Mouse (Mus musculus) kidney, adult 2 months (tissue): ENCODE results near the gene Spag17. TPM values are rescaled to one million over a fixed set of nuclear protein-coding genes. Genes with fewer than 3 reads are reported as not detected.

ENCODE experiments used
- DNase-seq: peaks from one replicate; pipeline ENCODE4 v3.0.0; 2021
- H3K27ac ChIP-seq: fragments of 200-500 bp; 2 replicates; pipeline ENCODE4 v1.5.1; 2012; ENCODE audit warnings: low read depth, low read length, control low read depth, inconsistent platforms; ENCODE audit not compliant: insufficient read depth
- H3K27me3 ChIP-seq: fragments of 200-500 bp; replicated peaks from 2 replicates; pipeline ENCODE4 v1.6.1; 2012; ENCODE audit warnings: mild to moderate bottlenecking, moderate library complexity, low read length, inconsistent platforms; ENCODE audit not compliant: control insufficient read depth, insufficient read depth
- H3K36me3 ChIP-seq: fragments of 200-500 bp; 2 replicates; pipeline ENCODE4 v1.6.1; 2012; ENCODE audit warnings: mild to moderate bottlenecking, moderate library complexity, low read length, inconsistent platforms; ENCODE audit not compliant: control insufficient read depth, insufficient read depth
- H3K4me1 ChIP-seq: fragments of 200-500 bp; 2 replicates; pipeline ENCODE4 v1.6.1; 2011; ENCODE audit warnings: low read length; ENCODE audit not compliant: control insufficient read depth, insufficient read depth
- H3K4me3 ChIP-seq: fragments of 200-500 bp; 2 replicates; pipeline ENCODE4 v1.5.1; 2011; ENCODE audit warnings: mild to moderate bottlenecking, low read depth, low read length, control low read depth; ENCODE audit not compliant: insufficient read depth
- CTCF ChIP-seq: fragments of 200-500 bp; conservative IDR thresholded peaks from 2 replicates; pipeline ENCODE4 v1.5.1; 2011; ENCODE audit warnings: low read depth, mild to moderate bottlenecking, control low read depth, low read length, moderate library complexity, mixed read lengths; ENCODE audit not compliant: insufficient read depth, insufficient read length
- POLR2A ChIP-seq: fragments of 200-500 bp; IDR thresholded peaks from one replicate; pipeline ENCODE4 v1.6.1; 2011; ENCODE audit warnings: low read depth, low read length, control low read depth
- WGBS: fragments of 180-500 bp; shearing (Covaris S2); methylation state at CpG from one replicate; pipeline ENCODE4 v1.1.7; 2018; 5-methylcytosine and 5-hydroxymethylcytosine counted together
- polyA plus RNA-seq: library from polyadenylated mRNA; depleted of rRNA; stranded (reverse); fragments of >200 nt; gene quantifications from 2 replicates; pipeline ENCODE4 v1.2.3, GENCODE M21; 2012

The Spag17 gene
- polyA plus RNA-seq, 1 experiment: 0.05 TPM

DNA sequence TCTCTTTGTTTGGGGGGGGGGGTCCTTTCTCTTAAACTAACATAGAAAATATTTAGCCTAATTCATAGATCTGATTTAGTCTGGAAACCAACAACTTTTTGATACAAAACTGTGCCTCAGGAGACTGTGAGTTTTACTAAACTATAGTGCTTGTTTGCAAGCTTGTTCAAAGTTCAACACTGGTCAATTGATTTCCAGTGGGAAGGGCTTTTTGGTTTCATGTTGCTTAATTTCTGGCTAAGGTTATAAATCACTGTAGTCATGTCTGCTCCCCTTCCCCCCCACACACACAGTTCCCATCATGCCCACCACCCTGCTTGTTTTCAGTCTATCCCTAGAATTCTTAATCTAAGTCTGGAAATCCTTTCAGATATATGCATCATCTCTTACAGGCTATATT lies 279.8 kb downstream of the Spag17 start:
- Histone ChIP-seq H3K27me3 (no peaks in the 10 kb centered on the region), H3K4me1 (no peaks in the 10 kb centered on the region; the same call in 1 of the 2 replicates), H3K36me3 (no peaks in the 10 kb centered on the region), H3K4me3 (no peak overlapping the region), H3K27ac (no peak overlapping the region; the same call in 1 of the 2 replicates)
- no peak for DNase-seq
- TF ChIP-seq POLR2A (no peak), CTCF (no peak)

GRCm38 (mm10) chr3:100176031-100176430 lies 290.8 kb downstream of the Spag17 start:
- no peak for DNase-seq
- peaks cover 19% of the 10 kb centered on the region for H3K36me3 ChIP-seq

DNA sequence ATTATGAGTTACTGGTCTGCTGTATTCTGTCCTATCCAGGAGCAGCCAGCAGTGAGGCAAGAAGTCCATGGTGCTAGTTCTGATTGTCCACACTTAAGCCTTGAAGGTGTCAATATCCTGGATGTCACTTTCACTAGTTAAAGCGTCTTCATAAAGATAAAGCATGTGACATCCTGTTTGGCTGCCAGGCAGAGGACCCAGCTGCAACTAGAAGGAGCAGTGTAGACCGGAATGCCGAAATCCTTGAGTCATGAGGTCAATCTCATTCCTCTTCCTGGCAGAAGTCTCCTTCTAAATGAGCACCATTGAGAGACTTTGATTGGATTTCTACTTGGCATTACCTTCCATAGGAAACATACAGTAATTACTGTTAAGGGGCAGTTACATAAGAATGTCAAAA lies 295.3 kb downstream of the Spag17 start:
- no peaks in the 10 kb centered on the region for H3K4me1 ChIP-seq
- TF ChIP-seq POLR2A (no peak), CTCF (no peak)
- H3K4me3 ChIP-seq: no peak overlapping the region
- 66% methylated on average over 3 of the region's 3 CpGs for WGBS
- peaks cover 14% of the 10 kb centered on the region for H3K36me3 ChIP-seq
- no peak overlapping the region for H3K27ac ChIP-seq
- H3K27me3 ChIP-seq: no peaks in the 10 kb centered on the region
- no peak for DNase-seq

More at GRCm38 (mm10) chr3:100176031-100176430, 290.8 kb downstream of the Spag17 start:
- TF ChIP-seq POLR2A (no peak), CTCF (no peak)
- Histone ChIP-seq H3K4me3 (no peak overlapping the region), H3K27ac (no peak overlapping the region), H3K27me3 (no peaks in the 10 kb centered on the region), H3K4me1 (no peaks in the 10 kb centered on the region)
- 93% methylated on average over 2 of the region's 2 CpGs for WGBS

DNA sequence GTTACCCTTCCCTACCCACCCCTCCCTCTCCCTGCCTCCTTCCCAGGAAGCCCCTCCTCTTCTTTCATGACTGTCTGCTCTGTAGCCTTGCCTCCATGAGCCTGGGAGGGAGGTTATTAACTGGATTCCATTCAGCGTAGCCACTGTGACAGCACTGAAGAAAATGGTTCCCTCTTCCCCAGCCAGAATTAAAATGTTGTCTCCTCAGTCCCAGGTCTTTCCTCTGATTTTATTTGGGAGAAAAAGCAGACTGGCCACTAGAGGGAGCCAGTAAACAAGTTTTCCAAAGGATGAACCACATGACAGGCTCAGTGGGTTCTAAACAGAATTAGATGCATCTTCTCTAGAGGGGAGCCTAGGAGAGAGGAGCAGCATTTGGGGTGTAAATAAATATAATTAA lies 304.2 kb downstream of the Spag17 start:
- Histone ChIP-seq H3K4me1 (no peaks in the 10 kb centered on the region), H3K36me3 (peaks cover 3% of the 10 kb centered on the region), H3K27ac (no peak overlapping the region), H3K4me3 (no peak overlapping the region), H3K27me3 (no peaks in the 10 kb centered on the region)
- 47% methylated on average over 1 of the region's 1 CpGs for WGBS
- TF ChIP-seq CTCF (peak; percentile 6; the same call in 1 of the 2 replicates), POLR2A (no peak)
- peak; percentile 73 for DNase-seq

- 80% methylated on average over 11 of the region's 11 CpGs for WGBS
Observed at GRCm38 (mm10) chr3:100189861-100190260, 304.7 kb downstream of the Spag17 start.

More at GRCm38 (mm10) chr3:100189861-100190260, 304.7 kb downstream of the Spag17 start:
- H3K4me1 ChIP-seq: no peaks in the 10 kb centered on the region
- H3K36me3 ChIP-seq: peaks cover 3% of the 10 kb centered on the region
- DNase-seq: no peak
- no peak overlapping the region for H3K4me3 ChIP-seq
- TF ChIP-seq POLR2A: no peak
- TF ChIP-seq CTCF: no peak
- no peaks in the 10 kb centered on the region for H3K27me3 ChIP-seq
- no peak overlapping the region for H3K27ac ChIP-seq
